Mouse (Mus musculus) limb, embryonic 13.5 days (tissue): ENCODE results near the gene Calm3. TPM values are rescaled to one million over a fixed set of nuclear protein-coding genes. Genes with fewer than 3 reads are reported as not detected.

ENCODE experiments used
- ATAC-seq: fragments of 200-750 bp; cut with Nextera tagmentation; 2 replicates; pipeline ENCODE4 v1.8.0; 2017; ENCODE audit warnings: low read depth, moderate number of reproducible peaks, moderate TSS enrichment; ENCODE audit not compliant: low FRiP score
- H3K27ac ChIP-seq: fragments of 300-500 bp; sonication (generic); 2 replicates; pipeline ENCODE4 v1.5.1; 2015; ENCODE audit warnings: inconsistent platforms, mild to moderate bottlenecking, moderate library complexity
- H3K27me3 ChIP-seq: fragments of 300-500 bp; sonication (generic); 2 replicates; pipeline ENCODE4 v1.6.1; 2015; ENCODE audit warnings: mild to moderate bottlenecking, inconsistent platforms
- H3K36me3 ChIP-seq: fragments of 300-500 bp; sonication (generic); 2 replicates; pipeline ENCODE4 v1.6.1; 2015; ENCODE audit warnings: inconsistent platforms, mild to moderate bottlenecking, moderate library complexity
- H3K4me1 ChIP-seq: fragments of 300-500 bp; sonication (generic); 2 replicates; pipeline ENCODE4 v1.6.1; 2015; ENCODE audit warnings: inconsistent platforms
- H3K4me2 ChIP-seq: fragments of 300-500 bp; sonication (generic); replicated peaks from 2 replicates; pipeline ENCODE4 v1.6.1; 2015; ENCODE audit warnings: inconsistent platforms, mild to moderate bottlenecking, moderate library complexity
- H3K4me3 ChIP-seq: fragments of 300-500 bp; sonication (generic); 2 replicates; pipeline ENCODE4 v1.5.1; 2015; ENCODE audit warnings: moderate library complexity, mild to moderate bottlenecking, inconsistent platforms
- H3K9ac ChIP-seq: fragments of 300-500 bp; sonication (generic); 2 replicates; pipeline ENCODE4 v1.6.1; 2015; ENCODE audit warnings: mild to moderate bottlenecking, inconsistent platforms
- H3K9me3 ChIP-seq: fragments of 300-500 bp; sonication (generic); 2 replicates; pipeline ENCODE4 v1.6.1; 2016; ENCODE audit warnings: inconsistent platforms
- whole genome bisulfite sequencing: fragments of 180-500 bp; shearing (Covaris S2); methylation state at CpG from one replicate; pipeline ENCODE4 v1.1.7; 2015; 5-methylcytosine and 5-hydroxymethylcytosine counted together
- polyA plus RNA-seq: library from polyadenylated mRNA; unstranded; fragments of >200 nt; fragmentation: Nextera tagmentation; extraction: Ambion mirVana; gene quantifications from 2 replicates; pipeline ENCODE4 v1.2.1, GENCODE M21; 2015

The Calm3 gene
- polyA plus RNA-seq, 1 experiment from 2014 or later = 103 TPM

DNA sequence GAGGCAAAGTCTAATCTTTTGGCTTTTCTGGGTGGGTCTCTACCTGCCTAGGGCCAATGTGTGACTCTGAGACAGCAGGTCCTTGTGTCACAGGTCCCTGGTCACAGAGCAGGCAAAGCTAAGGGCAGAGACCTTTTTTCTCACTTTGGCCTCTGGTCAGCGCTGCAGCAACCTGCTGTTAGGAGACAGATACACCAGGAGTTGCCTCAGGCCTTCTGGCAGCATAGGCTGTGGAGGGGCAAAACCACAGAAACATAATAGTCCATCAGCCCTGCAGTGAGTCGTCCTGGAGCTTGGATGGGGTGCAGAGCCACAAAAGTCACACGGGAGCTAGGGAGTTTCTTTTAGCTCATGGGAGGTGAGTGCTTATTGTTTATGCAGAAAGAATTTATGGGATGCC, 5.2 kb downstream of the Calm3 start:
- Histone ChIP-seq H3K9me3 (no peaks in the 10 kb centered on the region), H3K4me1 (peaks cover 40% of the 10 kb centered on the region), H3K36me3 (peaks cover 61% of the 10 kb centered on the region), H3K27ac (no peak overlapping the region), H3K27me3 (no peaks in the 10 kb centered on the region), H3K4me3 (no peak overlapping the region), H3K9ac (no peak overlapping the region), H3K4me2 (no peak overlapping the region)
- 77% methylated on average over 3 of the region's 3 CpGs for WGBS
- no peak for ATAC-seq

GRCm38 (mm10) chr7:16918014-16918413, 5.9 kb downstream of the Calm3 start:
- H3K4me1 ChIP-seq = peaks cover 43% of the 10 kb centered on the region
- no peak for ATAC-seq

DNA sequence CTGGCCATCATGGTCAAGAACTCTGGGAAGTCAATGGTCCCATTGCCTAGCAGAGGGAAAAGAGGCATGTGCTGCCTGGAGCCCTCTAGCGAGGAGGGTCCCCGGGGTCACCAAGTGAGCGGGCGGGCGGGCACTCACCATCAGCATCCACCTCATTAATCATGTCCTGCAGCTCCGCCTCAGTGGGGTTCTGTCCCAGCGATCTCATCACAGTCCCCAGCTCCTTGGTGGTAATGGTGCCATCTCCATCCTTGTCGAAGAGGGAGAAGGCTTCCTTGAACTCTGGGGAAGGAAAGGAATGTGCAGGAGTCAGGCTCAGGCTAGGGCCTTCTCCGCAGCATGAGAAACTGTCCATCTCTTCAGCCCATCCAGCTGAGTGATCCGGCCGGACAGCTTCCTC, 6.5 kb downstream of the Calm3 start:
- no peak for ATAC-seq
- H3K27ac ChIP-seq = no peak overlapping the region
- WGBS = 70% methylated on average over 11 of the region's 11 CpGs
- H3K36me3 ChIP-seq = peaks cover 61% of the 10 kb centered on the region
- H3K4me3 ChIP-seq = no peak overlapping the region
- H3K9me3 ChIP-seq = no peaks in the 10 kb centered on the region
- H3K4me2 ChIP-seq = no peak overlapping the region
- H3K9ac ChIP-seq = no peak overlapping the region
- peaks cover 43% of the 10 kb centered on the region for H3K4me1 ChIP-seq
- no peaks in the 10 kb centered on the region for H3K27me3 ChIP-seq

More at GRCm38 (mm10) chr7:16918014-16918413, 5.9 kb downstream of the Calm3 start:
- 75% methylated on average over 9 of the region's 9 CpGs for WGBS
- Histone ChIP-seq H3K4me2 (no peak overlapping the region), H3K9me3 (no peaks in the 10 kb centered on the region), H3K27me3 (no peaks in the 10 kb centered on the region), H3K9ac (no peak overlapping the region), H3K36me3 (peaks cover 61% of the 10 kb centered on the region), H3K27ac (no peak overlapping the region), H3K4me3 (no peak overlapping the region)

GRCm38 (mm10) chr7:16916342-16917265, 7.3 kb downstream of the Calm3 start:
- Histone ChIP-seq H3K9ac (no peak overlapping the region), H3K4me2 (no peak overlapping the region), H3K4me1 (peaks cover 41% of the 10 kb centered on the region), H3K27ac (no peak overlapping the region), H3K27me3 (no peaks in the 10 kb centered on the region), H3K36me3 (peaks cover 61% of the 10 kb centered on the region), H3K4me3 (no peak overlapping the region), H3K9me3 (no peaks in the 10 kb centered on the region)
- no peak for ATAC-seq
- 89% methylated on average over 30 of the region's 30 CpGs for WGBS

- Histone ChIP-seq H3K4me3 (no peak overlapping the region), H3K9ac (no peak overlapping the region), H3K27me3 (no peaks in the 10 kb centered on the region), H3K4me2 (no peak overlapping the region), H3K4me1 (peaks cover 32% of the 10 kb centered on the region), H3K36me3 (peaks cover 61% of the 10 kb centered on the region), H3K27ac (no peak overlapping the region), H3K9me3 (no peaks in the 10 kb centered on the region)
- WGBS = 90% methylated on average over 32 of the region's 32 CpGs
- no peak for ATAC-seq
Measured at GRCm38 (mm10) chr7:16915461-16916340, 8.2 kb downstream of the Calm3 start.

GRCm38 (mm10) chr7:16914453-16915343, 9.2 kb downstream of the Calm3 start:
- H3K36me3 ChIP-seq = peaks cover 58% of the 10 kb centered on the region
- 84% methylated on average over 18 of the region's 18 CpGs for WGBS
- no peak for ATAC-seq

GRCm38 (mm10) chr7:16913806-16914452, 10.0 kb downstream of the Calm3 start:
- no peak overlapping the region for H3K27ac ChIP-seq
- no peak overlapping the region for H3K9ac ChIP-seq
- WGBS = 35% methylated on average over 10 of the region's 10 CpGs
- no peak overlapping the region for H3K4me3 ChIP-seq
- H3K4me1 ChIP-seq = peaks cover 27% of the 10 kb centered on the region
- ATAC-seq = peak; percentile 66
- H3K36me3 ChIP-seq = peaks cover 50% of the 10 kb centered on the region
- no peak overlapping the region for H3K4me2 ChIP-seq
- H3K9me3 ChIP-seq = no peaks in the 10 kb centered on the region
- no peaks in the 10 kb centered on the region for H3K27me3 ChIP-seq

More at GRCm38 (mm10) chr7:16914453-16915343, 9.2 kb downstream of the Calm3 start:
- Histone ChIP-seq H3K9ac (no peak overlapping the region), H3K4me2 (no peak overlapping the region), H3K27ac (no peak overlapping the region), H3K9me3 (no peaks in the 10 kb centered on the region), H3K4me3 (no peak overlapping the region), H3K4me1 (peaks cover 26% of the 10 kb centered on the region), H3K27me3 (no peaks in the 10 kb centered on the region)

- Histone ChIP-seq H3K9ac (no peak overlapping the region), H3K4me3 (no peak overlapping the region), H3K4me1 (peaks cover 34% of the 10 kb centered on the region), H3K27ac (no peak overlapping the region; the same call in 1 of the 2 replicates), H3K36me3 (peaks cover 35% of the 10 kb centered on the region), H3K9me3 (no peaks in the 10 kb centered on the region), H3K4me2 (no peak overlapping the region), H3K27me3 (no peaks in the 10 kb centered on the region)
- ATAC-seq = no peak
- 50% methylated on average over 6 of the region's 6 CpGs for WGBS
Measured at GRCm38 (mm10) chr7:16912360-16912759, 11.6 kb downstream of the Calm3 start.

DNA sequence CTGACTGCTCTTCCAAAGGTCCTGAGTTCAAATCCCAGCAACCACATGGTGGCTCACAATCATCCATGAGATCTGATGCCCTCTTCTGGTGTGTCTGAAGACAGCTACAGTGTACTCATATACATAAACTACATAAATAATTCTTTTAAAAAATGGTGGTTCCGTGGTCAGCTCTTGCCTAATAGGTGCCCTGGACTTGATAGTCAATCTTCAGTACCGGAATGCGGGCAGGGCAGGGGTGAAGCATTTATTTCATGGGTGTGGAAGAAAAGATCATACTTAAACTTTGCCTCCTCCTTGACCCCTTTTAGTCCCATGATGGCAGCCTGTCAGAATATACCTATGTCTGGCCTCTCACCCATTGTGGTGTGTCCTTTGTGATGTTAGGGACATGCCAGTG, 12.0 kb downstream of the Calm3 start:
- H3K4me3 ChIP-seq = no peak overlapping the region
- no peak overlapping the region; the same call in 1 of the 2 replicates for H3K27ac ChIP-seq
- peaks cover 30% of the 10 kb centered on the region for H3K36me3 ChIP-seq
- H3K27me3 ChIP-seq = no peaks in the 10 kb centered on the region
- peaks cover 36% of the 10 kb centered on the region for H3K4me1 ChIP-seq
- ATAC-seq = no peak
- H3K4me2 ChIP-seq = no peak overlapping the region
- 87% methylated on average over 3 of the region's 3 CpGs for WGBS
- no peak overlapping the region for H3K9ac ChIP-seq
- no peaks in the 10 kb centered on the region for H3K9me3 ChIP-seq

DNA sequence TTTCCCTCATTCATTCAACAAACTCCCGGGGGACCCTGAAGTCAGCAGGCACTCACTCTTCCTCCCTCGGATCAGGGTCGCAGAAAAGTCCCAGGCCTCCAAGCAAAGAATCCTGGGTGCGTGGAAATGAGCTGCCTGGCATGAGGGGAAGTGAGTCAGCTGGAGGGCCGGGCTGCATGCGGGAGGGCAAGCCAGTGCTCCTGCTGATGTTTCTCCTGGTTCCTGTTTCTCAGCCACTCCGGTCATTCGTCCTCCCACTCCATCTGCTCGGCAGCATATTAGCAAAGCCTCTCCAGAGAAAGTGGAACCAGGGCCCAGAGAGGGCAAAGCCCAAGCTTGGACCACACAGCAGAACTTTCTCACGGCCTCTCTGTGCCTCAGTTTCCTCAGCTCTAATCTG, 14.0 kb downstream of the Calm3 start:
- no peak for ATAC-seq
- peaks cover 11% of the 10 kb centered on the region for H3K36me3 ChIP-seq
- no peak overlapping the region; the same call in 1 of the 2 replicates for H3K9ac ChIP-seq
- H3K4me1 ChIP-seq = peaks cover 54% of the 10 kb centered on the region
- no peak overlapping the region for H3K4me3 ChIP-seq
- H3K9me3 ChIP-seq = no peaks in the 10 kb centered on the region
- WGBS = 41% methylated on average over 10 of the region's 10 CpGs
- H3K27ac ChIP-seq = no peak overlapping the region
- H3K4me2 ChIP-seq = no peak overlapping the region
- H3K27me3 ChIP-seq = no peaks in the 10 kb centered on the region

DNA sequence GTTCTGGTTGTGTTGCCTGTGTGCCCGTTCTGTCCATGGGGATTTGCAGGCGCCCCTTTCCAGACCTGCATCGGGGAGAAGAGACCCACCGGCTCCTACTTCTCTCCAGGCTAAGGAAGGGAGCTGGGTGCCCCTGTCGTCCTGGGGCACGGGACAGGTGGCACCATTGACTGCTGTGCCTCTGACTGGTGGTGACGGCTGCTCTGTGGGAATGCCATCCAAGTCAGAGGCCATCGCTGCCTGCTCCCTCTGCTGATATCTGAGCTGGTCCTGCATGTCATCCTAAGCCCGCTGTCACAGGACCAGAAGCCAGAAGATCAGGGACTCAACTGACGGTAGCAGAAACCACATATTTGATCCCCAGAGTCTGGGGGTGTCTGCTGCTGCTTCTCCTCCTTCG, 15.1 kb downstream of the Calm3 start:
- 64% methylated on average over 11 of the region's 11 CpGs for WGBS
- H3K27ac ChIP-seq = no peak overlapping the region
- no peaks in the 10 kb centered on the region for H3K9me3 ChIP-seq
- H3K36me3 ChIP-seq = peaks cover under 1% of the 10 kb centered on the region; the same call in 1 of the 2 replicates
- H3K4me1 ChIP-seq = peaks cover 54% of the 10 kb centered on the region
- H3K27me3 ChIP-seq = no peaks in the 10 kb centered on the region
- H3K4me2 ChIP-seq = no peak overlapping the region
- no peak for ATAC-seq
- no peak overlapping the region for H3K4me3 ChIP-seq
- no peak overlapping the region; the same call in 1 of the 2 replicates for H3K9ac ChIP-seq
